Mouse (Mus musculus) embryo, embryonic 11 days (tissue): Measurements from ENCODE around the gene Acot12.
A peak's percentile ranks its signal among the peaks of the same experiment; 100 is the strongest.
"Not testable (repeated sequence)": the region's sequence is repeated elsewhere in the genome, so short reads cannot be mapped to it uniquely, and the experiment has no call there.

ENCODE experiments used
- DNase-seq: peaks from one replicate; pipeline ENCODE4 v3.0.0-alpha.2; 2015

The Acot12 gene

GRCm38 (mm10) chr13:91760302-91761050 lies 19.2 kb downstream of the Acot12 start:
- no peak for DNase-seq

GRCm38 (mm10) chr13:91761654-91762445 lies 20.5 kb downstream of the Acot12 start:
- no peak for DNase-seq

GRCm38 (mm10) chr13:91763654-91764053 lies 22.3 kb downstream of the Acot12 start:
- DNase-seq: not testable (repeated sequence)

GRCm38 (mm10) chr13:91765627-91766026 lies 24.3 kb downstream of the Acot12 start:
- no peak for DNase-seq

- DNase-seq: no peak
Observed at GRCm38 (mm10) chr13:91768683-91769651, 27.7 kb downstream of the Acot12 start.

- no peak for DNase-seq
Observed at GRCm38 (mm10) chr13:91778092-91778491, 36.8 kb downstream of the Acot12 start.

- no peak for DNase-seq
Observed at GRCm38 (mm10) chr13:91779892-91780291, 38.6 kb downstream of the Acot12 start.

GRCm38 (mm10) chr13:91792035-91792434 lies 50.7 kb downstream of the Acot12 start:
- no peak for DNase-seq

- DNase-seq: no peak
Observed at GRCm38 (mm10) chr13:91794926-91795436, 53.7 kb downstream of the Acot12 start.

GRCm38 (mm10) chr13:91795593-91795992 lies 54.3 kb downstream of the Acot12 start:
- DNase-seq: no peak

GRCm38 (mm10) chr13:91796003-91796402 lies 54.7 kb downstream of the Acot12 start:
- DNase-seq: no peak

- DNase-seq: no peak
Observed at GRCm38 (mm10) chr13:91796916-91797315, 55.6 kb downstream of the Acot12 start.

GRCm38 (mm10) chr13:91797442-91797841 lies 56.1 kb downstream of the Acot12 start:
- no peak for DNase-seq

- no peak for DNase-seq
Observed at GRCm38 (mm10) chr13:91801726-91802125, 60.4 kb downstream of the Acot12 start.

- peak; percentile 93 for DNase-seq
Observed at GRCm38 (mm10) chr13:91807155-91807839, 66.0 kb downstream of the Acot12 start, which contains the start of gene Zcchc9. Zcchc9 (minus strand) TSS chr13:91807705.

- DNase-seq: peak; percentile 21
Observed at GRCm38 (mm10) chr13:91807874-91808575, 66.7 kb downstream of the Acot12 start.

GRCm38 (mm10) chr13:91809476-91809875 lies 68.2 kb downstream of the Acot12 start:
- peak; percentile 47 for DNase-seq

GRCm38 (mm10) chr13:91814670-91815069 lies 73.4 kb downstream of the Acot12 start:
- DNase-seq: no peak

GRCm38 (mm10) chr13:91823735-91824134 lies 82.4 kb downstream of the Acot12 start:
- DNase-seq: peak; percentile 14

- DNase-seq: peak; percentile 48
Observed at GRCm38 (mm10) chr13:91824845-91825550, 83.7 kb downstream of the Acot12 start.

GRCm38 (mm10) chr13:91826066-91826465 lies 84.8 kb downstream of the Acot12 start:
- no peak for DNase-seq
